Mouse (Mus musculus): ENCODE measurements around the gene Rtl10.

Gene Rtl10

DNA sequence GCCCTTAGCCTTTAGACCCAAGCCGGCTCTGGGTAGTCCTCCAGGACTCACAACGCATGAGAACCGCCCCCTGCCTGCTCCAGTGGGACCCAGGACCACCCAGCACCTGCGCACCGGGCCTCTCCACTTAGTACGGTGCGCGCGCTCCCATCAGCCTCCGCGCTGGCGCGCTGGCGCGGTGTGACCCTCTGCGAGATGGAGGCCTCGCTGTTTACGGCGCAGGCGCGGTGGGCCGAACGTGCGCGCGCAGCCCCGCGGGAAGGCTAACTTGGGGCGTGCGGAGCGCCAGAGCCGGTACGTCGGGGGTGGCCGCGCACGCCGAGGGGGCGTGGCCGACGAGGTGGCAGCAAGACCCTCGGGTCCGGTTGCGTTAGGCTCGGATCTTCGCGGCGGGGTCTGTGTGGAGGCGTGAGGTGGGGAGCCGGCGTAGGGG lies at the start of gene Rtl10, which contains the start of gene Gnb1l:
Gene Rtl10, plus strand, starts transcription at position 344 of the 433 bp plus-strand sequence.
Gene Gnb1l, plus strand, starts transcription at position 156 of the 433 bp plus-strand sequence.
- peak; percentile 92 to 97 for DNase-seq (ENCODE audit: low spot score in 2 of 2)

DNA sequence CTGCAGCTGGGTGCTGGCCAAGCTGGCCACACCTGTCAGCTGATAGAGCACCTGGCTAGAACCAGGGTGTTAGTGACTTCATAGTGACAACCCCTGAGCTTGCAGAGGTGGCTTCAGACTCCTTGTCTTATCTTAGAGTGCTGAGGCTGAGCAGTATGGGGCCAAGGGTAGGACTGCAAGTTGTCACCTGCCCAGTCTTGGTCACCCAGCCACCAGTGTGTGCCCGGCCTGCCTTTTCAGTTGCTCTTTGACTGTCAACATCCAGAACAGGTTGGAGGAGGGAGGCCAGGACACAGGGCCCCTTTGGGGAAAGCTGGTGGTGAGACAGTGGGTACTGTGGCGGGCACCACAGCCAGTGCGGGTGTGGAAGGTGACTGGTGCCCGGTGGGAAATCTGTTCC lies 49.7 kb upstream of the Rtl10 start:
- DNase-seq (ENCODE audit: low spot score in 2 of 2) = no peak

DNA sequence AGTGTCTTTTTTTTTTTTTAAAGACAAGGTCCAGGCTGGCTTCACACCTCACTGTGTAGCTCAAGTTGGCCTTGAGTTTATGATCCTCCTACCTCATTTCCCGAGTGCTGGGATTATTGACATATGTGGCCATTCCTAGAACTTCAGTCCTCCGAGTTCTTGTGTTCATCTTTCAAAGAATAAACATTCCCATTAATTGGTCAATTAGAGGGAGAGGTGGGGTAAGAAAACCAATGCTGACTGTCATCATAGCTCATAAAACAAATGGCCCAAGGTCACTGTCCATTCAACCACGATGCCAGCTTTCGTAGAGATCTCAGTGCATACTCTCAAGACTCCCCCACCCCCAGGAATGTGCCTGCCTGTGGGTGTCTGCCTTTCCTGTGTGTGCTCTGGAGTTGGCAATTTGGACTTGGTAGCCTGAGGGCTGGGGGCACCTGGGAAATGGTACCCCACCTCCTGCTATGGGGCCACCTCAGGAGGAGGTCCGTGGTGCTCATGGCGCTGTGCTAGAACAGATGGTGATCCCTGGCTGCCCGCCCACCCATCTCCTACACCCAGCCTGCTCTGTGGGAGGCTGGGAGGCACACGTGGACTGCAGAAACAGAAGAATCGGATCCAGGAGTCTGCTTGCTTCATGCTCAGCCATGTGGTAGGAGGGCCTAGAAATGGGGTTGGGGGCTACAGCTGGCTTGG lies 47.1 kb upstream of the Rtl10 start:
- DNase-seq (ENCODE audit: low spot score in 2 of 2) = no peak

DNA sequence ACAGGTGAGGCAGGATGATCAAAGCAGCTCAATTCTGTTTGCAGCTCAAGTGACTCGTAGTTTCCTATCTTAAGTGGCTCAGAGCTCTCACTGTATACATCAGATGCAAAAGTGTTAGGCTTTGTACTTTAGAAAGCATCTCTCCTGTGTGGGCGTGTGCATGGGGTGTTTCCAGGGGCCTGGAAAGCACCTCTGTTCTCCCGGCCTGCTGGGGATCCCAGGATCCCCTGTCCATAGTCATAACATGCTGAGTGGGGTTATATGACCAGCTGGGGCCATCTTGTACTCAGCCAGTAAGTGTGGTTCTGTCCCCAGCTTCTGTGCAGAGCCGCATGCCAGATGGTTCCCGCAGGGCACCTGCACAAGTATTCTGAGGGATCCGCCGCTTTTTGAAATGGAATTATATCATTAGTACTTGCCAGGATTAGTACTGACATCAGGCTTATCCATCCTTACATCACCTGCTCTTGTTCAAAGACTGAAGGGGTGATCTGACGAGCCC lies 46.3 kb upstream of the Rtl10 start:
- no peak for DNase-seq (ENCODE audit: low spot score in 2 of 2)

DNA sequence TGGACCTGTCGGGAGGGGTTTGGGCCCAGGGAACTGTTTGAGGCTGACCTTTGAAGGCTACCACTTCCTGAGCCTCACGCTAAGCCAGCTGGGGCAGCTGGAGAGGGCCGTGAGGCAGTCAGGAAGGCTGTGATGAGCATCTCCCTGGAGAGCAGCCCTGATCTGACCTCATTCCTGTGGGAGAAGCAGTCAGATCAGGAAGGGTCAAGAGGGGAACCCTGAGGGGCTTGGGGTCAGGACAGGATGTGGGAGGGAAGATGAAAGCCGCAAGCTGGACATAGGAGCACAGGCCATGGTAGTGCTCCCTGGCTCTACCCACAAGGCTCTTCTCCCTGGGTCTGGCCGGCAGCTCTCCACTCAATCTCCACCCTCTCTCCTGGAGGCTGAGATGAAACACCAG lies 44.9 kb upstream of the Rtl10 start:
- no peak for DNase-seq (ENCODE audit: low spot score in 2 of 2)

DNA sequence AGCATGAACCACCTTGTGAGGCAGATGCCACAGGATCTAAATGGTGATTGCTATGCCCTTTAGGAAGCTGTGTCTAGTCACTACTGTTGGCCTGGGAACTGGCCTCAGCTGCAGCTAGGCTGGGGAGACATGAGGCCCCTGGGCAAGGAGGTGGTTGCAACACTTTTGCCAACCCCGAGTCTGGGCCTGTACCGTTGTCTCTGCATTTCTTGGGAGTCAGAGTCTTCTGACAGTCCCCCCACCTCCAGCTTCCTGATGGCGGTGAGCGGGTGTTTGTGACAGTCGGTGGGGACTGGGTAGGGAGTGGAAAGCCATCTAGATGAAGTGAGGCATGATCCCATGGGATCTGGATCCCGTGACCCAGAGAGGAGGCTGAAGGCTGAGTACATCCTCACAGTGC lies 43.3 kb upstream of the Rtl10 start:
- DNase-seq (ENCODE audit: low spot score in 2 of 2) = no peak

DNA sequence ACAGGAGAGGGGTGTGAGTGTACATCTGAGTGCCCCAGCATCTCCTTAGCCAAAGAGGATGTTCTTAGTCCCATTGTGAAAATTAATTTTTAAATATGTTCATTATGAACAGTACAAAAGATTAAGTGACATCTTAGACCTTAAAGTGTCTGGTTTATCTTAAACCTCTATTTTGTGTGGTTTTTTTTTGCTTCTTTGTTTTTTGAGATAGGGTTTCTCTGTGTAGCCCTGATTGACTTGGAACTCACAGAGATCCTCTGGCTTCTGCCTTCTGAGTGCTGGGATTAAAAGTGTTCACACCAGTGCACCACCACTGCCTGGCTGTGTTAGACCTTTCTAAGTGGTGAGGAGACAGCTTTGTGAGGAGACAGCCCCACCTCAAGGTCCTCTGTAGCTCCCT lies 40.0 kb upstream of the Rtl10 start:
- DNase-seq (ENCODE audit: low spot score in 2 of 2) = no peak

DNA sequence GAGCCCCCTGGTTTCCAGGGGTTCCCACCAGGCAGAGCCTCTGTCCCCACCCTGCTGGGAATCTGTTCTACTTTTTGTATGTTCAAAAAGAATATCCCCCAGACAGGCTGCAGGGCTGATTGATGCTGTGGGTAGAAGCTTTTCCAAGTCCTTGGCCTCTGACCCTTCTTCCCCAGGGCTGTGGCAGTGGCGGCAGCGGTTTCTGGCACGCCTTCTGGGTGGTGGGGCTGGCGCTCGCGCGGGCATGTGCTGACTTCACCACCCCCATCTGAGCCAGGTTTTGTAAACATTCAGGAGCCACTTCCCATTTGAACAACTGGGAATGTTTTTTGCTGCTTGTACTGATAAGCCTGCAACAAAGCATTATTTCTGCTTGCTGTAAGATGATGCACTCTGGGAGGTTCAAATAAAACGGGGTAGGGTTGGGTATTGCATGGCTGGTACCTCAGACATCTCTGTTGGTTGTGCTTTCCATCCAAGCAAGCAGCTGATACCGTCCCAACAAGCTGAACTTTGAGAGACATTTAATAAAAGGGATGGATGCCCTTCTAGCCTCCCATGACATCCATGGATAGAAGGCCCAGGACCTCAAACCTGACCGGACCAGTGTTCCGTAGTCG lies 39.3 kb upstream of the Rtl10 start:
- no peak for DNase-seq (ENCODE audit: low spot score in 2 of 2)

DNA sequence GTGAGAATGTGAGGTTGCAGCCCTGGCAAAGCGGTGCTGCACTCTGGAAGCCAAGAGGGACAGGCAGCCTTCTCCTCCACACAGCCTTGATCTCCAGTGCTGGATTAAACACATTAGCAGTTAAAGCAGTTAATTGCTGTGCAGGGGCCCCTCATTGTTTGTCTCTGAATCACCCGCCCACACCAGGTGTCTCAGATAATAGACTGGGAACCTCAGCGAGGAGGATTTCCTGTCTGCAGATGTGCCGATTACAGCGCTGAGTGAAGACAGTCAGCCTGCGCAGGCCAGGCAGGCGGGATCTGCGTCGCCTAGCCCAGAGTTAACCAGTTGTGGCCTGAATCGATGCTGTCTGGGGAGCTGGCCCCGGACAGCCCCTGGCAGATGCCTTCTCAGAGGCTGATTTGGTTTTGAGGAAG lies 38.7 kb upstream of the Rtl10 start:
- peak; percentile 31 to 56 for DNase-seq (ENCODE audit: low spot score in 2 of 2)

DNA sequence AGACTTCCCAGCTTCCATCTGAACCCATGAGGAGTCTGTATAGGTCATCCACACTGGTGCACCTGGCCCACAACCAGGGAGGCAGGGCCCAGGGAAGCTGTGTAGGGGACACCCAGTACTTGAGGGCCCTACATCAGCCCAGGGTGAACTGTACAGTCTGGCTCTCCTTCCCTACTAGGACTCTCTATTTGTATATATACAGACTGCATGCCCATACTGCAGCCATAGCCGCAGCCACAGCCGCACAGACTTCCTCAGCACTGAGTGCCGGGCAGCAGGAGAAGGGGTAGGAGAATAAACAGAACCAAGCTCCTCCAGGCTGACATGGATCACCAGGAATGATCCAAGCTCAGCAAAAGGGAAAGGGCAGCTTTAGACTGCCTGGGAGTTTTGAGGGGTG lies 37.9 kb upstream of the Rtl10 start:
- no peak for DNase-seq (ENCODE audit: low spot score in 2 of 2)

DNA sequence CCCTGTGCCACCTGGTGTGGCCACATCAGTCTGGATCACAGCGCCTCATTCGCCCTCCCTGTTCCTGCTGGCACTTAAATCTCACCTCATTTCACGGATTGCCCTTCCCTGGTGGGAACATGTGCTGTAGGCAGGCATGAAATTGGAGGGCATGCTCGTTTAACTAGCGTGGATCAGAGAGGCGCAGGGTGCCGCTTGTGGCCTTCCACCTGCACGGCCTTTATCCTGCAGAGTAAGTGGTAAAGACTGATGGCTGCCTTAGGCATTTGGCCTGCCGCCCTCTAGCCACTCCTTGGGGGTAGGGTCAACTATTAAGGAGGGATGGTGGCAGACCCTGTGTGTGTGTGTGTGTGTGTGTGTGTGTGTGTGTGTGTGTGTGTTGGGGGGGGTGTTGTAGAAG lies 36.7 kb upstream of the Rtl10 start:
- DNase-seq (ENCODE audit: low spot score in 2 of 2) = no peak

DNA sequence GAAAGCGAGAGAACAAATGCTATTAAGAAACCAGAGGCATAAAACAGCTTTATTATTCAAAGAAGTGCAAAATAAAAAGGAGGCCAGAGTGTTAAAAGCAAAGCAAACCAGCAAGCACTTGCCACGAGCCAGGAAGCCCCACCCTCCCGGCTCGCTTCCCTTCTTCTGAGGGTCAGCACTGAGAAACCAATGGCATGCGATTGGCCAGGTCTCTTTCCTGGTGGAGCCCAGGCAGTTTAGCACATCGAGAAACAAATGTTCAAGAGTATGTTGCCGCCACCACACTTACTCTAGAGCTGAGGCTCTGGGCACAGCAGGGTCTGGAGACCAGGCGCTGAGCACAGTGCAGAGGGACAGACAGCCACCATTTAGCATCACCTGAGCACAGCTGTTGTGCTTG lies 36.1 kb upstream of the Rtl10 start:
- no peak for DNase-seq (ENCODE audit: low spot score in 2 of 2)

DNA sequence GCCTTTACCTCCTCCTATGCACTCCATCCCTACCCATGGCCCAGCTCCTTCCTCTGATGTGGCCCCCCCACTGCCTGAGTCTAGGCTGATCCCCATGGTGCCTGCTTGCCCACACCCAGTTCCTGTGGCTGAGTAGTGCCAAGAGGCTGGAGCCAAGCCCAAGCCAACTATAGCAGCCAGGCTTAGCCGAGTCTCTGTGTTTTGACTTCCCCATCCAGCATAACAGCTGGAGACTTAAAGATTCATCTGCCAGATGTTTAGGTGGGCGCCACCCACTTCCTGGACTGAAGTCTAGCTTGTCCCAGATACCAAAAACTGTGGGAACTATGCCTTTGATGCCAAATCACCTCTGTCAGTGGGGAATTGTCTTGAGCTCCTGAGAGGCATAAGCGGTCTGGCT lies 34.4 kb upstream of the Rtl10 start:
- no peak for DNase-seq (ENCODE audit: low spot score in 2 of 2)

DNA sequence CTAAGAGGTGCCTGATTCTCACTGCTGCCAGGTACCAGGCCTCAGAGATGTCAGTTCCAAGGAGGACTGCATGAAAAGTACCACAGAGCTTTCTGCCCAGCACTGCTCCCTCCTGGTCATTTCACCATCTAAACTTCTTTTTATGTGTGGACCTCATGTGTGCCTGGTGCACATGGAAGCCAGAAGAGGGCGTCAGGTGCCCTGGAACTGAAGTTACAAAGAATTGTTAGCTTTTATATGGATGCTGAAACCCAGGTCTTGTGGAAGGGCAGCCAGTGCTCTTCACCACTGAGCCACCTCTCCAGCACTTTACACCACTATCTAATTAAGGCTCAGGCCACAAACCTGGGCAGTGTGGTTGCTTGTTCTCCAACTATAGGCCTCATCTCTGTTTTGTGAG lies 27.9 kb upstream of the Rtl10 start:
- no peak for DNase-seq (ENCODE audit: low spot score in 2 of 2)

DNA sequence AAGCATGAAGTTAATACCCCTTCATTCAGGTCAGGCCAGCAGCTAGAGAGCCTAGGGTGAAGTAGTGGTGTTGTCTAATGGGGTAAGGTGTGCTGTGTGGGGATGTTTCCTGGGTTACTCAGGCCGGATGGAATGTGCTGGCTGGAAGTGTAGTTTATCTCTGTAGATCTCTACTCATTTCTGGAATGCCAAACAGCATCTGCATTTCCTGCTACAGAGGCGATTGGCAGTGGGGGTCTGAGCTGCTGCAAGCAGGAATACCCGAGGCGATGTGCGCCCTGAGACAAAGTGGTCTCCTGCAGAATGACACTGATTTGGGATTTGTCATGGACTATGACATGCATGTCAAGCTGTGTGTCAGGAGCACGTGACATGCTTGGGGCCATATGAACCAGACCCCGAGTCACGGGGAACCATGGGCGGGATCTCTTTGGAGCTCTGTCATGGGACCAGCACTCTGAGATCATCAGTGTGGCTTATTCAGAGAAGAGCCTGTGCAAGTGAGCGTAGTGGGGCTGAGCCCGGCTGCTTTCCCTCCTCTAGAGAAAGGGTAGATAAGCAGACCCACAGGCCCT lies 27.2 kb upstream of the Rtl10 start:
- DNase-seq (ENCODE audit: low spot score in 2 of 2) = no peak

DNA sequence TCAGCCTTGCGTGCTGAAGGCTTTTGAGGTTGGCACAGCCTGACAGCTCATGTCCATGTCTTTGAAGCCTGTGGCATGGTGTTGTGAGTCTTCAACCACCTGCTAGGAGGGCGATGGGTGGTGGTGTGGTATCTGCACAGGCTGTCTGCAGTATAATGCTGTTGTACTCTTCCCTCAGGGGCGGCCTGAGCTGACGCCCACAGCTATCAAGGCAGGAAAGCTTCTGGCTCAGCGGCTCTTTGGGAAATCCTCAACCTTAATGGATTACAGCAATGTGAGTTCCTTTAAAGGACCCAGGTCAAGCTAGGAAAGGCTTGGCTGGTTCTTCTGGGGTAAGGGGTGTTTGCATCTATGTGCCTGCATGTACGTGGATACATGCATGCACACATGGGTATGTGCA lies 26.7 kb upstream of the Rtl10 start:
- DNase-seq (ENCODE audit: low spot score in 2 of 2) = no peak

DNA sequence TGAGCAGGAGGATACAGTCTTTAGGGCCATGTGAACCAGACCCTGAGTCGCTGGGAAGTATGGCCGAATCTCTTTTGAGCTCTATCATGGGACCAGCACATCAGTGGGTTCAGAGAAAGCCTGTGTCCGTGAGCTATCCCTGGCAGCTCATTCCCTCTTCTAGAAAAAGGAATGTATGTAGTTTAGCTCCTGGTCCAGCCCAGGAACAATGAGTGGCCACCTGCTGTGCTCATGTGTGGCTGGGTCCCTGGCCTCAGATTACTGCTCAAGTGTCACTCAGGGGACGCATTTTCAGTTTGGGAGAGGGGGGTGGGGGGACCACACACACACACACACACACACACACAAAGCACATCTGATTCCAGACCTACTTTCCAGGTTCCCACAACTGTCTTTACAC lies 26.3 kb upstream of the Rtl10 start:
- DNase-seq (ENCODE audit: low spot score in 2 of 2) = no peak

DNA sequence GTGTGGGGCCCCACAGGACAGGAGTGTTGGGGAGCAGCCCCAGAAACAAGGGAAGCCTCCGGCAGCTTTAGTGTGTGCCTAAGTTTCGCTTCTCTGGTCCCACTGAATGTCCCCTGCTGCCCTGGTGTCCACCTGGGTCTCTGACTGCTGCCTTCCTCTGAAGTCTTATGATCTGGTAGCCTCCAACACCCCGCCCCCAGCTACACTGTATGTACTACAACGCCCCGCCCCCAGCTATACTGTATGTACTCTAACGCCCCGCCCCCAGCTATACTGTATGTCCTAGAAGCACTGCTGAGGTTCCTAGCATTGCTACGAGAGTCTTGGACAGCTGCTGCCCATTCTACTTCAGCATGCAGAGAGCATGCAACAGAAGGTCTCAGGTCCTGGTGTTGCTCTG lies 25.7 kb upstream of the Rtl10 start:
- no peak for DNase-seq (ENCODE audit: low spot score in 2 of 2)

DNA sequence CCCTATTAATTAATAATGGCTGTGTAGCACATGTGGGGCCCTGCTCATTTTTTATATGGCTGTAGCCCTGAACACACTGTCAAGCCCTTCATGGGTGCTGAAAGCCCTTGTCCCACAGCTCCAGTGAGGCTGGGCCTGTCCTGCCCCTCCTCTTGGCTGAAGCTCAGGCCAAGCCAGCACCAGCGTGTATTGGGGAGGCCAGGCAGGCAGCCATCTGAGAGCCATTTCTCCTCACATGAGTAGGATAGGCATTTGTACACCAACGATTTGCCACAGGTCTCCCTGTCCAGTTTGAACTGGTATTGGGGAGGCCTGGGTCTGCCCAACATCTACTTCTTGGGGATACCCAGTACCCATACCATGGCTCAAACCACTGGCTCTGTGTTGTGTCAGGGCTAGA lies 24.7 kb upstream of the Rtl10 start:
- no peak for DNase-seq (ENCODE audit: low spot score in 2 of 2)

DNA sequence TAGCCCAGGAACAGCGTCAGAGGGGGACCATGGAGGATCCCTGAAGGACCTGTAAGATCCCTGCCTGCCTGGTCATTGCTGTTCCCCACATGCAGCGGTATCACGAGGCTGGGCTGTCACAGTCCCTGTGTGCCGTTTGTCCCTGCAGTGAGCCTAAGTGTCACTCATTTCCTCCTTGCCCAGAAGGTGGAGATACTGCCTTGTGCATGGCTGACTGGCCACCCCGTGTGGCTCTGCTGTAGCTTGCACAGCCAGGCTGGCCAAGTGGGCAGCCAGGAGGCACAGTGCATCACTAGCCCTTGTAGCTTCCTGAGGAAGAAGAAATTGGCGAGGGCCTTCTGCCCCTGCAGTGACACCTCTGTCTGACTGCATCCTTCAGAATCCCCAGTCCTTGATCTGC lies 20.7 kb upstream of the Rtl10 start:
- no peak for DNase-seq (ENCODE audit: low spot score in 2 of 2)

DNA sequence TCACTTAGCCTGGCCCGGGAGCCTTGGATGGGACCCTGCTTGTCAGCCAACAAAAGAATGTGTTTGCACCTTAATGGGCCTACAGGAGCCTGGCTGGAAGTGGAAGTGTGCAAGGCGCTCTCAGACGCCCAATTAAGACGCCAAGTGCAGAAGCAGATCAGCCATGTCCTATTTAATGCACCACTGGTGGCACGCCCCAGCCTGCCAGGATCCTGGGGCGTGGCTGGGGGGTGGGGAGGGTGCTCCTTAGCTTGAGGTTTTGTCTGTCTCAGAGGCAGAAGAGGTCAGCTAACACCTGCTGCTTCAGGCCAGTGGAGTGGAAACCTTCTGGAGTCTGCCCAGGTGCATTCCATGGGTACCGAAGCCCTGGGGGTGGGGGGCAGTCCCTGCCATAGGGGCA lies 19.0 kb upstream of the Rtl10 start:
- DNase-seq (ENCODE audit: low spot score in 2 of 2) = no peak

DNA sequence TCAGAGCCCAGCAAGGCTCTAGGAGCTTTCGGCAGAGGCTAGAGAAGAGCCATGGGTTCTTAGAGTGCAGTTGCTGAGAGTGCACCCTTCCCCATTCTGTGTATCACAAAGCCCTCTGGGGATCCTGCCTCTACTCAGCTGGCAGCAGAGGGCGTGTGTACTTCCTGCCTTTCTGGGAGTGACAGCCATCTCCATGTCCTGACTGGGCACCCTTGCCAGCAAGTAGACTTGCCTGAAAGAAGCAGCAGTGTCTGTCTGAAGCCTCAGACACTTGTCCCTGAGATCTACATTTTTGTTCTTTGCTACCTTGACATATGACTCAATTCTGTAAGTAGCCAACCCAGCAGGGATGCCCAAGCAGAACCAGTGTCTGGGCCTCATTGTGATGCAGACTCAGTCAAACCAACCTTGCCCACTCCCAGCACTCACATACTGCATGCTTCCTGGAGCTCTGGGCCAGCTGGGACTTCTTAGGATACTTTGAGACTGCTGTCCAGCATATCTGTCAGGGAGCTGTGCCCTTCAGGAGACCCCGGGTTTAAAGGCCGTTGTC lies 17.7 kb upstream of the Rtl10 start:
- DNase-seq (ENCODE audit: low spot score in 2 of 2) = no peak

DNA sequence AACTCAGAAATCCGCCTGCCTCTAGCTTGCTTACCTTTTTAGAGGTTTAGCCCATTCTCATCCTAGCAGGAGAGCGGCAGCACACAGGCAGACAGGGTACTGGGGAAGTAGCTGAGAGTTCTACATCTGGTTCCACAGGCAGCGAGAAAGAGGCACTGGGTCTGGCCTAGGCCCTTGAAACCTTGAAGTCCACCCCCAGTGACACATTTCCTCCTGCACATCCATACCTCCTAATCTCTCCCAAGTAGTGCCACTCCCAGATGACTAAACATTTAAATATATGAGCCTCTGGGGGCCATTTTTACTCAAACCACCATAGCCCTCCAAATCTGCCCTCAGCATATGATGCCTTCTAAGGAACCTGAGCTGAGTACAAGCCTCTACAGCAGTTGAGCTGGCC lies 16.3 kb upstream of the Rtl10 start:
- no peak for DNase-seq (ENCODE audit: low spot score in 2 of 2)

Measured in spleen, postnatal 10 days (tissue).